ENCODE assay signal across 18 mouse cellular contexts in genomic region chr9:103523008-103523407, GRCm38 (mm10). TPM values are rescaled to one million over a fixed set of nuclear protein-coding genes. Genes with fewer than 3 reads are reported as not detected.
DNase-seq lines count a peak whose midpoint lies in the region; ATAC-seq lines count a peak whose summit lies in the region.
"Had no signal": no experiment of that assay in that cellular context is flagged by ENCODE, and none has a peak within 500 bp of the region (broad histone marks: within the 10 kb centered on the region; RNA-seq: fewer than 3 reads in every experiment).

No protein-coding gene starts in this region.

- 4% methylated on average over 4 of the region's 6 CpGs for WGBS in kidney, embryonic 16.5 days
- 9% methylated on average over 6 of the region's 6 CpGs for WGBS in limb, embryonic 12.5 days
- WGBS in hindbrain, embryonic 11.5 days: 52% methylated on average over 4 of the region's 6 CpGs

- H3K4me1 ChIP-seq in kidney, embryonic 16.5 days (ENCODE audit: insufficient read depth, low read length): peaks cover 33% of the 10 kb centered on the region
- H3K4me1 ChIP-seq in limb, embryonic 12.5 days (replicated peaks): peaks cover 29% of the 10 kb centered on the region
- peaks cover 12% of the 10 kb centered on the region for H3K4me1 ChIP-seq in hindbrain, embryonic 11.5 days (replicated peaks; ENCODE audit: control insufficient read depth, insufficient read depth, low read length)
- H3K4me1 ChIP-seq: liver, embryonic 15.5 days had no signal

- H3K9ac ChIP-seq in kidney, embryonic 16.5 days (replicated peaks; ENCODE audit: low read length): no peak overlapping the region
- H3K9ac ChIP-seq in limb, embryonic 12.5 days (replicated peaks): no peak overlapping the region
- H3K9ac ChIP-seq in hindbrain, embryonic 11.5 days (ENCODE audit: low read depth, low read length): no peak overlapping the region
- H3K9ac ChIP-seq: embryonic facial prominence, embryonic 13.5 days; limb, embryonic 15.5 days; liver, embryonic 15.5 days had no signal

- H3K27me3 ChIP-seq in kidney, embryonic 16.5 days (ENCODE audit: insufficient read depth, low read length): no peaks in the 10 kb centered on the region
- peaks cover 3% of the 10 kb centered on the region; the same call in 1 of the 2 replicates for H3K27me3 ChIP-seq in limb, embryonic 12.5 days
- no peaks in the 10 kb centered on the region for H3K27me3 ChIP-seq in hindbrain, embryonic 11.5 days (ENCODE audit: control insufficient read depth, insufficient read depth, low read length)
- H3K27me3 ChIP-seq: embryonic facial prominence, embryonic 13.5 days; limb, embryonic 15.5 days; liver, embryonic 15.5 days had no signal

- DNase-seq in embryo, embryonic 10.5 days (ENCODE audit: low spot score): peak; percentile 30
- DNase-seq in embryo, embryonic 10 days (ENCODE audit: low spot score): no peak
- no peak for DNase-seq in kidney, adult 18-20 months
- peak; percentile 39 for DNase-seq in embryo, embryonic 11 days
- DNase-seq in cerebellum, adult 9-11 months: no peak
- no peak for DNase-seq in hindbrain, embryonic 11.5 days (ENCODE audit: low spot score)
- DNase-seq: adrenal gland, adult 2 months; cerebellum, adult 2 months; gastrocnemius, postnatal 25 days; heart, adult 2 months; right cerebral cortex, postnatal 4 days had no signal

- H3K36me3 ChIP-seq in kidney, embryonic 16.5 days (ENCODE audit: insufficient read depth, low read length): no peaks in the 10 kb centered on the region
- no peaks in the 10 kb centered on the region for H3K36me3 ChIP-seq in limb, embryonic 12.5 days
- no peaks in the 10 kb centered on the region for H3K36me3 ChIP-seq in hindbrain, embryonic 11.5 days (ENCODE audit: control insufficient read depth, insufficient read depth, low read length)
- H3K36me3 ChIP-seq: embryonic facial prominence, embryonic 13.5 days; limb, embryonic 15.5 days; liver, embryonic 15.5 days had no signal

- H3K9me3 ChIP-seq in kidney, embryonic 16.5 days (ENCODE audit: low read length): no peaks in the 10 kb centered on the region
- H3K9me3 ChIP-seq in limb, embryonic 12.5 days: peaks cover 4% of the 10 kb centered on the region; the same call in 1 of the 2 replicates
- H3K9me3 ChIP-seq in hindbrain, embryonic 11.5 days (ENCODE audit: control insufficient read depth, low read length): no peaks in the 10 kb centered on the region
- H3K9me3 ChIP-seq: limb, embryonic 15.5 days; liver, embryonic 15.5 days had no signal

- peak; percentile 21 for ATAC-seq in kidney, embryonic 16.5 days (ENCODE audit: low FRiP score, low TSS enrichment)
- 0 out of 2 replicates have a peak, but pooled peaks have one; percentile 45 for ATAC-seq in limb, embryonic 12.5 days (ENCODE audit: insufficient number of reproducible peaks, insufficient read depth, low FRiP score, low TSS enrichment, low read depth)
- no peak for ATAC-seq in hindbrain, embryonic 11.5 days (ENCODE audit: low FRiP score)
- ATAC-seq: lung, postnatal 0 days had no signal

- no peak overlapping the region for H3K4me3 ChIP-seq in kidney, embryonic 16.5 days (ENCODE audit: low read length)
- H3K4me3 ChIP-seq in limb, embryonic 12.5 days (replicated peaks): no peak overlapping the region
- H3K4me3 ChIP-seq in hindbrain, embryonic 11.5 days (ENCODE audit: low read depth, low read length): no peak overlapping the region
- H3K4me3 ChIP-seq: embryonic facial prominence, embryonic 13.5 days; heart, adult 2 months; limb, embryonic 15.5 days; liver, embryonic 15.5 days; myocyte had no signal

- H3K4me2 ChIP-seq in kidney, embryonic 16.5 days (replicated peaks; ENCODE audit: low read depth, low read length): no peak overlapping the region
- H3K4me2 ChIP-seq in limb, embryonic 12.5 days: no peak overlapping the region
- no peak overlapping the region for H3K4me2 ChIP-seq in hindbrain, embryonic 11.5 days (replicated peaks; ENCODE audit: low read depth, low read length)
- H3K4me2 ChIP-seq: embryonic facial prominence, embryonic 13.5 days; limb, embryonic 15.5 days; liver, embryonic 15.5 days had no signal

- no peak overlapping the region for H3K27ac ChIP-seq in kidney, embryonic 16.5 days (ENCODE audit: low read length)
- no peak overlapping the region for H3K27ac ChIP-seq in limb, embryonic 12.5 days
- H3K27ac ChIP-seq in hindbrain, embryonic 11.5 days (ENCODE audit: low read depth, low read length): no peak overlapping the region
- H3K27ac ChIP-seq: embryonic facial prominence, embryonic 13.5 days; heart, adult 2 months; limb, embryonic 15.5 days; liver, embryonic 15.5 days had no signal

RNA-seq across cellular contexts. Expression of gene Bfsp2, which starts 42.8 kb away (rescaled TPM):
- polyA plus RNA-seq in kidney, embryonic 16.5 days (2015; fragmentation: Nextera tagmentation; extraction: Ambion mirVana): 0.54 and 0.57 TPM in 2 replicates
- polyA plus RNA-seq in limb, embryonic 12.5 days (2016; fragmentation: Nextera tagmentation; extraction: Ambion mirVana): 1.2 and 1.5 TPM in 2 replicates
- 0.54 and 2.1 TPM in 2 replicates for polyA plus RNA-seq in hindbrain, embryonic 11.5 days (2014; fragmentation: Nextera tagmentation; extraction: Ambion mirVana)
- polyA plus RNA-seq: adrenal gland, adult 2 months had no signal

Comparison
In these comparisons a context has a peak if more than half of its experiments do, and no peak if none do; other contexts are left out.
1. DNase-seq: peak in embryo, embryonic 10.5 days (single experiment) and embryo, embryonic 11 days (single experiment); none in embryo, embryonic 10 days (single experiment), kidney, adult 18-20 months (single experiment), cerebellum, adult 9-11 months (single experiment) and hindbrain, embryonic 11.5 days (single experiment).